Mouse (Mus musculus): ENCODE results near the gene Tmem91. TPM values are rescaled to one million over a fixed set of nuclear protein-coding genes. Genes with fewer than 3 reads are reported as not detected.
A peak's percentile ranks its signal among the peaks of the same experiment; 100 is the strongest.
"Not testable (repeated sequence)": the region's sequence is repeated elsewhere in the genome, so short reads cannot be mapped to it uniquely, and the experiment has no call there.

Tmem91 gene
- total RNA-seq (2012; rRNA removed) = 0.94 and 2.6 TPM in 2 replicates

DNA sequence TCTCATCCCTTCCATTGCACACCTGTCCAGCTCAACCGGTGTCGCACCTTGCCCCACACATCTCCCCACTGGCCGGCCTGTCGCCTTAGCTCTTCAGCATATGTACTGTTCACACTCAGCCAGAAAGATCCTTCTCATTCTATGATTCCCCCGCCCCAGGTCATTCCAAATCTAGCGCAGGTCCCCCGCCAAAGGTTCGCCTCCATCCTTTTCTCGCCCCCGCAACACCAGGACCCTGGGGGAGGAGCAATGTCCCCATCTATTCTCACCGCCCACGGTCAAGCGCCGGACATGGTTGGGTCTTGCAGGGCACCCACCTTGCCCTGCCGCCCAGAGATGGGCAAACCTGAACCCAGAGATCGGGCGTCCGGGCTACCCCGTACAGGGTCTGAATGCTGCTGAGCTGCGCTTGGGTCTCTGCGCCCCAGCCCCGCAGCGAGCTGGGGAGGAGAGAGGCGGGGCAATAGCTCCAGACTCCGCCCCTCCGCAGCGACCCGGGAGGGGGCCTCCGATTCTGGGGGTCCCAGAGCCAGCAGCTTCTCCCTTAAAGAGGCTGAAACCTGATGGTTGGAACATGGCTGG, at the start of gene Tmem91:
Tmem91 (minus strand) TSS at position 448 of the 582 bp plus-strand sequence.
- H3K4me3 ChIP-seq (ENCODE audit: insufficient read depth in 1 of 2, low read depth in 1 of 2, low read length in 2 of 2, poor library complexity in 1 of 2, severe bottlenecking in 1 of 2) = peak within 1 kb of the TSS; percentile 65 to 71
- in situ Hi-C loops (cut with MboI; ENCODE audit: low sequenced_read_pairs in 2 of 2, unreplicated experiment in 2 of 2) = no loop called here
- H3K27ac ChIP-seq (ENCODE audit: insufficient read depth, low read depth, low read length, poor library complexity, severe bottlenecking) = no peak within 1 kb of the TSS
- no peak for DNase-seq (ENCODE audit: low read depth, low spot score)
- peaks cover 4 to 14% of the 10 kb centered on the region in 2 experiments for H3K4me1 ChIP-seq (ENCODE audit: control insufficient read depth in 2 of 2, insufficient read depth in 2 of 2, low read length in 2 of 2, poor library complexity in 1 of 2)
- H3K9me3 ChIP-seq (ENCODE audit: control insufficient read depth, insufficient read depth, low read depth, low read length) = no peaks in the 10 kb centered on the region
- H3K36me3 ChIP-seq (ENCODE audit: control insufficient read depth, insufficient read depth, low read length, poor library complexity, severe bottlenecking) = peaks cover 4% of the 10 kb centered on the region; the same call in 1 of the 2 replicates
- H3K9ac ChIP-seq (ENCODE audit: insufficient read depth, low read depth, low read length, poor library complexity, severe bottlenecking) = peak within 1 kb of the TSS; percentile 54
- TF ChIP-seq ZNF384 (IDR thresholded peaks at IDR 0.05; ENCODE audit: low read depth, low read length) (no peak), HCFC1 (IDR thresholded peaks at IDR 0.05; ENCODE audit: borderline replicate concordance, insufficient read depth, low read length) (no peak), ZC3H11A (IDR thresholded peaks at IDR 0.05; ENCODE audit: borderline replicate concordance, low read depth, low read length) (no peak), MAFK (IDR thresholded peaks at IDR 0.05; ENCODE audit: insufficient read depth, low read depth, low read length) (no peak), CHD2 (IDR thresholded peaks at IDR 0.05; ENCODE audit: low read depth, low read length) (no peak)

DNA sequence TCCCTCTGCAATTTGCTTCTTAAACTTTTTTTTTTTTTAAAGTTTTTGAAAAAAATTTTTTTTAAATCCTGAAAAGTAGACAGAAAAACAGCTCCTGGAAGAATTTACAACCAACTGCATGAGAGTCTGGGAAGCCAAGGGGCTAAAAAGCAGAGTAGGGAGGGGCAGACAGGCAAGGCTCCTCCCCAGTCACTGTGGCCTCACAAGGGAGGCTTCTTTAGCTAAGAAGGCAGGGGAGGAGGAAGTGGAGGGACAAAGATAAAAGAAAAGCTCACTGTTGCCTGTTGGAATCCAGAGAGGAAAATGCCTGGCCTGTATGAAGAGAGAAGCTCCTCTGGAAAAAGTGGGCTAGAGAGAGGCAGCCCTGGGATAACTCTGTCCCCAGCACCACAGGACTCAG, 46.8 kb upstream of the Tmem91 start:
- DNase-seq (ENCODE audit: low read depth, low spot score); H3K27ac ChIP-seq (ENCODE audit: insufficient read depth, low read depth, low read length, poor library complexity, severe bottlenecking); H3K4me3 ChIP-seq (ENCODE audit: insufficient read depth in 1 of 2, low read depth in 1 of 2, low read length in 2 of 2, poor library complexity in 1 of 2, severe bottlenecking in 1 of 2); H3K9ac ChIP-seq (ENCODE audit: insufficient read depth, low read depth, low read length, poor library complexity, severe bottlenecking); in situ Hi-C loops (cut with MboI; ENCODE audit: low sequenced_read_pairs in 2 of 2, unreplicated experiment in 2 of 2); H3K9me3 ChIP-seq (ENCODE audit: control insufficient read depth, insufficient read depth, low read depth, low read length); H3K4me1 ChIP-seq (ENCODE audit: control insufficient read depth in 2 of 2, insufficient read depth in 2 of 2, low read length in 2 of 2, poor library complexity in 1 of 2): not testable (repeated sequence)
- peaks cover 50% of the 10 kb centered on the region for H3K36me3 ChIP-seq (ENCODE audit: control insufficient read depth, insufficient read depth, low read length, poor library complexity, severe bottlenecking)

DNA sequence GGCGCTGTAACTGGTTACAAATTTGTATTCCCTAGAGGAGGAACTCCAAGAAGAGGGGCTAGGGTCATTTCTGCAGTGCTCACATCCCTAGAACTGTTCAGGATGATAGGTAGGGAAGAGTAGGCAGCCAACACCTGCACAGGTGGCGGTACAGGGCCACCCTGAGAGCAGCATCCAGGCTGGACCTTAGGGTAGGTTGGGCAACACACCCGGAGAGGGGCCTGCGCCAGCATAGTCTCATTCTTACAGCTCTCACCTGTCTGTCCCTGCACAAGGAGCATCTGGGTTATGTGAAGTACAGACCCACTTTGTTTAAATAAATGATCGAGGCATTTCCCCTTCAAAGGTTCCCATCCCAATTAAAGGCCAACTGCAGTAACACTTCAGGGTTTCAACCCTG, 45.8 kb upstream of the Tmem91 start:
- H3K9ac ChIP-seq (ENCODE audit: insufficient read depth, low read depth, low read length, poor library complexity, severe bottlenecking) = no peak overlapping the region
- DNase-seq (ENCODE audit: low read depth, low spot score) = no peak
- TF ChIP-seq ZC3H11A (IDR thresholded peaks at IDR 0.05; ENCODE audit: borderline replicate concordance, low read depth, low read length) = no peak
- TF ChIP-seq ZNF384 (IDR thresholded peaks at IDR 0.05; ENCODE audit: low read depth, low read length) = no peak
- TF ChIP-seq CHD2 (IDR thresholded peaks at IDR 0.05; ENCODE audit: low read depth, low read length) = no peak
- no peak for TF ChIP-seq MAFK (IDR thresholded peaks at IDR 0.05; ENCODE audit: insufficient read depth, low read depth, low read length)
- no peak for TF ChIP-seq HCFC1 (IDR thresholded peaks at IDR 0.05; ENCODE audit: borderline replicate concordance, insufficient read depth, low read length)
- H3K4me3 ChIP-seq (ENCODE audit: insufficient read depth in 1 of 2, low read depth in 1 of 2, low read length in 2 of 2, poor library complexity in 1 of 2, severe bottlenecking in 1 of 2) = no peak overlapping the region
- H3K27ac ChIP-seq (ENCODE audit: insufficient read depth, low read depth, low read length, poor library complexity, severe bottlenecking) = no peak overlapping the region
- H3K9me3 ChIP-seq (ENCODE audit: control insufficient read depth, insufficient read depth, low read depth, low read length) = no peaks in the 10 kb centered on the region
- in situ Hi-C loops (cut with MboI; ENCODE audit: low sequenced_read_pairs in 2 of 2, unreplicated experiment in 2 of 2) = no loop called here
- peaks cover 0 to 3% of the 10 kb centered on the region in 2 experiments; a peak in 1 of 4 replicates for H3K4me1 ChIP-seq (ENCODE audit: control insufficient read depth in 2 of 2, insufficient read depth in 2 of 2, low read length in 2 of 2, poor library complexity in 1 of 2)
- H3K36me3 ChIP-seq (ENCODE audit: control insufficient read depth, insufficient read depth, low read length, poor library complexity, severe bottlenecking) = peaks cover 43% of the 10 kb centered on the region

DNA sequence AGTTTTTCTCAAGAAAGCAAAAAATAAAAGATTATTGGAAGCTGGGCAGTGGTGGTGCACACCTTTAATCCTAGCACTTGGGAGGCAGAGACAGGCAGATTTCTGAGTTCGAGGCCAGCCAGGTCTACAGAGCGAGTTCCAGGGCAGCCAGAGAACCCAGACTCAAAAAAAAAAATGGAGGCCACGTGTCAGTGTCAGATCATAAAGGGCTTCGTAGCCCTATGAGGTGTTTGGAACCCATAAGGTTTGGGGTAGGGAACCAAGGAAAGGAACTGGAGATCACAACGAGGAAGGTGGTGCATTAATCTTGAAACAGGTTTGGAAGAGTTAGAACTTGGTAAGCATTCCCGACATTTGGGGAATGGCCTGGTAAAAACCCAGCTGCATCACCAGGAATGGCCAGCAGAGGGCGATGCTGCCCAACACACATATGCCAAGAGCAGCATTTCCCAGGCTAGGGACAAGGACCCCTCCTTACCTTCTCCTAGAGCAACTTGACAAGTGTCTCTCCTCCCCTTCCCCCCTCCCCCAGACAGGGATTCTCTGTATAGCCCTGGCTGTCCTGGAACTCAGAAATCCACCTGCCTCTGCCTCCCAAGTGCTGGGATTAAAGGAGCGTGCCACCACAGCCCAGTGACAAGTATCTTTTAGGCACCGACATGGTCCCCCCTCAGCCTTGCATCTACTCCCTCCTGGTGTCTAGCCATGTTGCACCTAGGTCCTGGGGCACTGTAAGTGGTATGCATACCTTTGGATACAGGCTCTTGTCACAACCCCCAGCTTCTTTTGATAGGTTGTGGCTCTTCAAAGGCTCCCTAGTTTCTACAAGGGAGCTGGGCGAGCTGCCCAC, 45.0 kb upstream of the Tmem91 start:
- H3K4me1 ChIP-seq (ENCODE audit: control insufficient read depth in 2 of 2, insufficient read depth in 2 of 2, low read length in 2 of 2, poor library complexity in 1 of 2) = peaks cover 0 to 3% of the 10 kb centered on the region in 2 experiments; a peak in 1 of 4 replicates
- no peaks in the 10 kb centered on the region for H3K9me3 ChIP-seq (ENCODE audit: control insufficient read depth, insufficient read depth, low read depth, low read length)
- no peak overlapping the region for H3K27ac ChIP-seq (ENCODE audit: insufficient read depth, low read depth, low read length, poor library complexity, severe bottlenecking)
- TF ChIP-seq CHD2 (IDR thresholded peaks at IDR 0.05; ENCODE audit: low read depth, low read length) = no peak
- TF ChIP-seq ZC3H11A (IDR thresholded peaks at IDR 0.05; ENCODE audit: borderline replicate concordance, low read depth, low read length) = peak; percentile 19; the same call in 1 of the 2 replicates
- TF ChIP-seq MAFK (IDR thresholded peaks at IDR 0.05; ENCODE audit: insufficient read depth, low read depth, low read length) = peak; percentile 26; the same call in 1 of the 2 replicates
- peak; percentile 75 for DNase-seq (ENCODE audit: low read depth, low spot score)
- H3K36me3 ChIP-seq (ENCODE audit: control insufficient read depth, insufficient read depth, low read length, poor library complexity, severe bottlenecking) = peaks cover 47% of the 10 kb centered on the region
- H3K4me3 ChIP-seq (ENCODE audit: insufficient read depth in 1 of 2, low read depth in 1 of 2, low read length in 2 of 2, poor library complexity in 1 of 2, severe bottlenecking in 1 of 2) = no peak overlapping the region
- H3K9ac ChIP-seq (ENCODE audit: insufficient read depth, low read depth, low read length, poor library complexity, severe bottlenecking) = peak overlapping the region; percentile 40; the same call in 1 of the 2 replicates
- in situ Hi-C loops (cut with MboI; ENCODE audit: low sequenced_read_pairs in 2 of 2, unreplicated experiment in 2 of 2) = no loop called here

Measured in ES-E14 (cell line).